Mouse (Mus musculus) heart, postnatal 36 days (tissue): ENCODE measurements at regions not wholly inside any gene's neighbourhood (a gene's known extent, or its start where the extent isn't known, plus 50 kb on each side); places are given as distances from the start of the nearest gene placed in this dataset.

Experiments used
- DNase-seq, 2 experiments: peaks; one replicate each; pipeline ENCODE4 v3.0.0; 2021 to 2022
- intact Hi-C: fragments of 180-260 bp; cut with DNase I; formaldehyde crosslinking; loops from one replicate; pipeline ENCODE4 v1.15.1; 2025

- DNase-seq = no peak
- intact Hi-C loops = no loop called here
Measured at GRCm38 (mm10) chr4:131656034-131656433, 182.1 kb downstream of the Ptpru start.

- peak in 1 of 2 experiments; percentile 43 for DNase-seq
- intact Hi-C loops = no loop called here
Measured at GRCm38 (mm10) chr4:131657922-131658321, 180.2 kb downstream of the Ptpru start.

GRCm38 (mm10) chr4:131660931-131661330 is 177.2 kb downstream of the Ptpru start:
- no peak for DNase-seq
- intact Hi-C loops = no loop called here

- DNase-seq = no peak
- intact Hi-C loops = no loop called here
Measured at GRCm38 (mm10) chr4:131671784-131672515, 166.1 kb downstream of the Ptpru start.

GRCm38 (mm10) chr4:131677966-131678365 is 160.1 kb downstream of the Ptpru start:
- no peak for DNase-seq
- intact Hi-C loops = no loop called here

- no peak for DNase-seq
- intact Hi-C loops = no loop called here
Measured at GRCm38 (mm10) chr4:131683176-131683575, 154.9 kb downstream of the Ptpru start.

GRCm38 (mm10) chr4:131685544-131685943 is 152.5 kb downstream of the Ptpru start:
- no peak for DNase-seq
- intact Hi-C loops = no loop called here

GRCm38 (mm10) chr4:131694232-131694631 is 143.9 kb downstream of the Ptpru start:
- no peak for DNase-seq
- intact Hi-C loops = no loop called here

GRCm38 (mm10) chr4:131695941-131696912 is 141.9 kb downstream of the Ptpru start:
- DNase-seq = no peak
- intact Hi-C loops = no loop called here
